Mouse (Mus musculus) CD4-positive, CD25-positive, alpha-beta regulatory T cell, adult 4 months (primary cell): ENCODE measurements at regions not wholly inside any gene's neighbourhood (a gene's known extent, or its start where the extent isn't known, plus 50 kb on each side); places are given as distances from the start of the nearest gene placed in this dataset.

Experiments used
- ATAC-seq: one replicate; pipeline ENCODE4 v1.8.0; 2017

DNA sequence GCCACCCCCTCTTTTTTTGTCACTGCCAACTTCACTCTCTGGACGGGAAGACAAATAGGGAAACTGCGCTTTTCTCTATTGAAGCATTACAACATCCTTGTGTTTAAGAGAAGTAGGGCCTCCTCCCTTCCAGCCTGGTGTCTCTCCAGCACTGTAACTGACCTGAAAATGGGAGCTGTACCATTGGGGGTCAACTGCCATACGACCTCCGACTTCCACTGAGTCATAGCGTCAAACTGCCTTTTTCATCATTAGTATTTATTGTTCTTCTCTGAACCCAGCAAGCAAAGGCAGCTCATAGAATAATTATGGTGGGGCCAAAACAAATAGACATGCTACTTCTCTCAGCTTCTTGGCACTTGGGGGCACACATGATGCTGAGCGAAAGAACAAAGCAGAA, 301.2 kb upstream of the Jag1 start:
- no peak for ATAC-seq

- no peak for ATAC-seq
Observed at GRCm38 (mm10) chr2:137413432-137413831, 297.0 kb upstream of the Jag1 start.

DNA sequence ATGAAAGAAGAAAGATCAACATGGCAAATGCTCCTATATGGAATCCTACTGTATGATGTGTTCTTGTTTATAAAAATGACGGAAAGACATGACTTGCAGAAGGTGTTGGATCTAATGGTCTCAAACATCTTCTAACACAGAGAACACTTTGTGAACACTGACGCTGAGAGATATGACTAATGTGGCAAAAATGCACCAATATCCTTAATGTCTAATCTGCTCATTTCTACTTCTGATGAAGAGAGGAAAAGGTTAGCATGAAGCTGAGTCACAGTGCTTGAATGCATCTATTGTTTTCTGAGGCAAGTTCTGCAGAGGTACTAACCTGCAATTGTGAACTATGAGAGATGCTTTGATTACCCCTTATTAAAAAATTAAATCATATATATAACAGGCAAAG, 293.2 kb upstream of the Jag1 start:
- no peak for ATAC-seq

GRCm38 (mm10) chr2:137408294-137408693, 291.9 kb upstream of the Jag1 start:
- no peak for ATAC-seq

GRCm38 (mm10) chr2:137393486-137393885, 277.0 kb upstream of the Jag1 start:
- no peak for ATAC-seq

GRCm38 (mm10) chr2:137379816-137380215, 263.4 kb upstream of the Jag1 start:
- no peak for ATAC-seq

DNA sequence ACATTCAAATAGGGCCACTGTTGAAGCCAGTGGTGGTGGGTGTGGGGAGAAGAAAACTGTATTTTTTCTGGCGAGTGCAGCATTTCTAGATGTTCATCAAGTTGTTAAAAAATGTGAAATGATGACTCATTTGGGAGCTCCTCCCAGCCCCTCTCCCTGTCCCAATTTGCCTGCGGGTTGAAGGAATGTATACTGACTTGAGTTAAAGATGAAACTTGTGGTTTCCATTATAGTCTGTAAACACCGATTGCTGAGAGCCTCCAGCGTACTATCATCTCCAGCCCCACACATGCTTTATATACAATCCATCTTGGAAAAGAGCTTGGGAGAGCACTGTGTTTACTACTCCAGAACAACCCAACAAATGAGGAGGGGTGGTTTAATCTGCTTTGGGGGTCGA, 258.9 kb upstream of the Jag1 start:
- no peak for ATAC-seq

- ATAC-seq: no peak
Observed at GRCm38 (mm10) chr2:137371062-137371461, 254.6 kb upstream of the Jag1 start.

DNA sequence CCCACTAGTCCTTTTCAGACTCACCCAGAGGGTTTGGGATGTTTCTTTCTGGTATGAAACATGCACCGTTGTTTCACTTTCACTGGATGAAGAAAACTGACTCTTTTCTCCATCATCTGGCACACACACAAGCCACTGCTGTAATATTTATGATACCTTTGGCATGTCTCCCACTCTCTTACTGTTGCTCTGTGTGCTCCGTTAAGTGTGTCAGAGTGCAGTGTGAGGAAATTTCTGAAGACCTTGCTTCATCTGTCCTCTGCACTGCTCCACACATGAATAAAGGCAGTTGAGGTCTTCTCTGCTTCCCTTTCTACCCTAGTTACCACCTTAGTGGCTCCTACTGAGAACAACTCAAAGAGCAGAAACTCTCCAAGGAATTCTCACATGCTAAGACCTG, 246.6 kb upstream of the Jag1 start:
- no peak for ATAC-seq

DNA sequence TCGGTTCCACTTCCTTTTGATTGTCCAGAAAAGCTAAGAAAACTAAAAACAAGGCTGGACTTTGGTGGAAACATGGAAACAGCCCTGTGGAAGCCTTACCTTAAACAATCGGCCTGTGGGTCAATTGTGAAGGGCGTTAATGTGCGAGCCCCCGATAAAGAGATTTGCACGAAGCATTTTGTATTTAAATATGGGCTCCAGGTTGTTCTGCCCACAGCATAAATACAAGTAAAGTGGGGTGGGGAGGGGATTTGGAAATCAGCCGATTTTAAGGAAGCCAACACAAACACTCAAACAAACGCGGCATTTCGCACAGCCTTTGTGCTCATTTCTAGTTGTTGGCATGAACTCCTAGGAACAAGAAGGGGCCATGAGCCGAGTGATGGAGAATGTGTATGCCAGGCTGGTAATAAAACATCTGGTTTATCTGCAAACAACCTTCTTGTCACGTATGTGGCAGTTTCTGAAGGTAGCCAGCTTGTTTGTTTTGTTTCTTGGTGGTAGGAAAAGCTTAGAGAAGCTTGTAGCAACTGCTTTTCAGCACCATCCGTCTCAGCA, 240.8 kb upstream of the Jag1 start:
- no peak for ATAC-seq

- ATAC-seq: no peak
Observed at GRCm38 (mm10) chr2:137343736-137344135, 227.3 kb upstream of the Jag1 start.

DNA sequence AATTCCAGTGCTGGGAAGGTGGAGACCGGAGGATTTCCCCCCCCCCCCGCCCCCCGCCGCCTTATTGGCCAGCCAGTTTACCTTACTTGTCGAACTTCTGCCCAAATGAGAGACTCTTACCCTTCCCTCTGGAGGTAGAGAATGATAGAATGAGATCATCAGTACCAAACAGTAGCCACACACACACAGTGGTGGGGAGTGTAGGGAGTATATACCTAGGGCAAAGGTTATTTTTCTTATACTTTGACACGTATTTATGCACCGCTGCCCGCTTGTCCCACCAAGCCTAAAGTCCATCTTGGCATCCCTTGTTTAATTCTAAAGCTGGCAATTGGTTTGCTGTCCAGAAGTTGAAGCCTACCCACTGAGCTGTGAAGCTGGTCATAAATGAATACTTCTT, 213.6 kb upstream of the Jag1 start:
- no peak for ATAC-seq

DNA sequence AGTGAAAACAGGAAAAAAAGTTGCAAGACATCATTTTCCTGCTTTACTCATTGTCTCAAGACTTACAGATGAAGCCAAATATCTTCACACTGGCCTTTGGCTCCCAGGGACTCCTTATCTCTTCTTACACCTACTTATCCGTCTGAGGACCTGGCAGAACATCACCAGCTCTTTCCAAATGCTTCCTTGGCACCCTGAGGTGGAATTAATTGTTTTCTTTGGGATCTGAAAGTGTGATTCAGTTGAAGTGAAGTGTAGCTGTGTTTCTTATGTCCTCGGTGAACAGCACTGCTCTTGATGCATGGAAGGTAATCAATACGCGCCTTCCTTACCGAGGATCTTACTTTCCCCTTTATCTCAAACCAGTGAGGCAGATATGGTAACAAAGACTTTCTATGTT, 207.0 kb upstream of the Jag1 start:
- no peak for ATAC-seq

- ATAC-seq: no peak
Observed at GRCm38 (mm10) chr2:137310511-137310910, 194.1 kb upstream of the Jag1 start.

- no peak for ATAC-seq
Observed at GRCm38 (mm10) chr2:137308116-137308515, 191.7 kb upstream of the Jag1 start.

GRCm38 (mm10) chr2:137301474-137302267, 185.2 kb upstream of the Jag1 start:
- ATAC-seq: no peak

DNA sequence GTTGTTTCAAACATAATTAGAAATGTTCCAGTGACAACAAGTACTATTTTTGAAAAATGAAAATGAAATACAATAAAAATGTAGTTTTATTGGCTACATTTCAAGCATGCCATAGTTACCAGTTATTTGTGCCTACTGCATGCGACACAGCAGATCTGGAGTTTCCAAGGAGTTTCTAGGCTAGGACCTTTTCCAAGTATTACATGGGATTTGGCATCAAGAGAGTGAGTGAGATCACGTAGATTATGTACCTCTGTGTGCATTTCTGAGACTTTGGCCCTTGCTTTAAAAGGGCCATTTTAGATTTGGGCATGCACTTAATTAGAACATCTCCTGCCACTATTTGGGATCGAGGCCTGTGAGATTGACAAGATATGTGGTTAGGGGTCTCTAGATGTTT, 172.8 kb upstream of the Jag1 start:
- ATAC-seq: no peak

GRCm38 (mm10) chr2:137271575-137272180, 155.2 kb upstream of the Jag1 start:
- ATAC-seq: no peak

GRCm38 (mm10) chr2:137262911-137263310, 146.5 kb upstream of the Jag1 start:
- ATAC-seq: no peak

DNA sequence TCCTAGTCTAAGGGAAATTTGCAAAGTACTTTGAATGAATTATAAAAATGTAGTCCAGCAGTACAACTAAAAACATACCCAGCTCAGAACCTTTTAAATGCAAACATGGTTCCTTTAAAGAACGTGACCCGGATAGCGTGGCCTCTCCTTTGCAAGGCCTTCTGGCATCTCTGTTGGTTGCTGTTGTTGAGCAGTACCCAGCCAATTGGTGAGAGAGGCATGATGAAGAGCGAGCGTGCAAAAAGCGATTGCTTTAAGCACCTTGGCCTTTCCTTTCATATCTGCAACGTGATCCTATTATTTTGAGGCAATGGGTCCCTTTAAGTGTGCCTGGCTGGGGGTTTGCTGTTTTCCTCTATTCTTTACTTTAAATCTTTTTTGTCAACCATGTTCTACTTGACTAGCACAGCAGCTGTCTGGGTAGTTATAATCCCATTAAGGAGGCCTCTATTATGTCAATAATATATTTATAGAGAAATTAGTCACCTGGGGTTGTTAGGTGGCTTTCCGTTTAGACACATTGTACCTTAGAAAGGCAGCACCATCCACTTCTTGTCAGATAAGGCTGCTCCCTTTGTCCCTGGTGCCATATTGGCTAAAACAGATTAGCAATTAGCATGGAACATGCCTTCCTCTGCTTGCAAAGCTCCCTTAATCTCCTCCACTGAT, 141.5 kb upstream of the Jag1 start:
- no peak for ATAC-seq

DNA sequence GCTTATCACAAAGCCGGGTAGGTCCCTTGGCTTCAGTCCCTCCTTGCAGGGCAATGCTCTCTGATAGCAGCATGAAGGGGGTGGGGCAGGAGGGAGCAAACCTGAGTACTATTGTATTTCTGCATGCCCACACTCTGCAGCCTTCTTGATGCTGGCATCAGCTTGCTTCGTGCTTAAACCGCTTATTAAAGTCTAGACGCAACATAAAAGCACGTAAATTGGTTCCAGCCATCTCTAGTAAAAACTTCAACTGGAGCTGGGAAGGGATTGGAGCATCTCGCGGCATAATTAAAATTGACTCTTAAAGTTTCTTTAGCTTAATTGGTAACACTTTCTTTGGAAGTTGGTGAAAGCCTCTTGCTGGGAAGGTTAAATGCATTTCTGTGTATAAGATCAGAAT, 131.5 kb upstream of the Jag1 start:
- ATAC-seq: no peak

- ATAC-seq: no peak
Observed at GRCm38 (mm10) chr2:137244370-137244769, 127.9 kb upstream of the Jag1 start.

GRCm38 (mm10) chr2:137243914-137244313, 127.5 kb upstream of the Jag1 start:
- no peak for ATAC-seq

- no peak for ATAC-seq
Observed at GRCm38 (mm10) chr2:137236961-137237360, 120.5 kb upstream of the Jag1 start.
